Mouse (Mus musculus): ENCODE measurements around the gene Cacna1d. TPM values are rescaled to one million over a fixed set of nuclear protein-coding genes. Genes with fewer than 3 reads are reported as not detected.

Gene Cacna1d
- polyA plus RNA-seq, 1 experiment from 2014 or later = 4.2 TPM

DNA sequence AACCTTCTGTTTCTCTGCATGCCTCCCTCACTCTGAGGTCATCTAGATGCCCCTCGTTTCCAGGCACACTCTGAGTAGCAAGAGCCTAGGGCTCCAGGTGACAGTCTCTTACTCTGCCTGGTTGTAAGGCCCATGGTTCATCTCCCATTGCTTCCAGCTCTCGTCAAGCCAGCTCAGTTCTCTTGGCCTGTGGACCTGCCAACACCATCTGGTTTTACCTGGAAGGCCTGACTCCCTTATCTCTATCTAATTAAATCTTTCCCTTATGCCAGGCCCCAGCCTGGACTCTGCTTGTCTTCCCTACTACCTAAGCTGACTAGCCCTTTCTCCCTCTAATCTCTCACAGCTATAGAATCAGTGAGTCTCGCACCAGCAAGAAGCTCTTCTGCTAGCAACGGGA, 124.2 kb downstream of the Cacna1d start:
- Histone ChIP-seq H3K27ac (replicated peaks) (no peak overlapping the region), H3K4me2 (replicated peaks) (no peak overlapping the region), H3K4me1 (no peaks in the 10 kb centered on the region), H3K9me3 (replicated peaks) (no peaks in the 10 kb centered on the region), H3K9ac (no peak overlapping the region), H3K4me3 (replicated peaks) (no peak overlapping the region), H3K27me3 (no peaks in the 10 kb centered on the region), H3K36me3 (no peaks in the 10 kb centered on the region)
- no peak for ATAC-seq (ENCODE audit: insufficient number of reproducible peaks, low FRiP score, low TSS enrichment, low read depth)
- WGBS = 75% methylated on average over 4 of the region's 4 CpGs

DNA sequence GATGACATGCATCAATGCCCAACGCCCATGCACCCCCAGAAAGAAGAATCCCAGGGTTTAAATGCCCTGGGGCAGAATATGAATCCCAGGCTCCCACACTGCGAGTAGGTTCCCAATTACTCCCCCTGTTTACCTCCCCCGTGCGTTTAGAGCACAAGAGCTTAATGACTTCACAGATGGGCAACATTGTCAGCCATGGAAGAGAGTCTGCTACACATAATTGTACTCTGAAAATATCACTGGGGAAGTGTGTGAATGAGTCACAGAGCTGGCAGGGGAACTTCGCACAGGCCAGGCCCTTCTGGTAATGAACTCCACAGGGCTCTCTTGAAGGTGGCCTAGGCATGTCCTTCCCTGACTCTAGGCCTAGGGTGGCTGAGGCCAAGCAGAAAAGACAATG, 125.4 kb downstream of the Cacna1d start:
- no peak overlapping the region for H3K4me2 ChIP-seq (replicated peaks)
- H3K9me3 ChIP-seq (replicated peaks) = no peaks in the 10 kb centered on the region
- no peaks in the 10 kb centered on the region for H3K4me1 ChIP-seq
- no peaks in the 10 kb centered on the region for H3K36me3 ChIP-seq
- H3K27me3 ChIP-seq = no peaks in the 10 kb centered on the region
- no peak overlapping the region for H3K9ac ChIP-seq
- H3K4me3 ChIP-seq (replicated peaks) = no peak overlapping the region
- no peak for ATAC-seq (ENCODE audit: insufficient number of reproducible peaks, low FRiP score, low TSS enrichment, low read depth)
- 0 out of 2 replicates have a peak overlapping the region, but pooled peaks have one; percentile 3 for H3K27ac ChIP-seq (replicated peaks)
- 43% methylated on average over 5 of the region's 5 CpGs for WGBS

DNA sequence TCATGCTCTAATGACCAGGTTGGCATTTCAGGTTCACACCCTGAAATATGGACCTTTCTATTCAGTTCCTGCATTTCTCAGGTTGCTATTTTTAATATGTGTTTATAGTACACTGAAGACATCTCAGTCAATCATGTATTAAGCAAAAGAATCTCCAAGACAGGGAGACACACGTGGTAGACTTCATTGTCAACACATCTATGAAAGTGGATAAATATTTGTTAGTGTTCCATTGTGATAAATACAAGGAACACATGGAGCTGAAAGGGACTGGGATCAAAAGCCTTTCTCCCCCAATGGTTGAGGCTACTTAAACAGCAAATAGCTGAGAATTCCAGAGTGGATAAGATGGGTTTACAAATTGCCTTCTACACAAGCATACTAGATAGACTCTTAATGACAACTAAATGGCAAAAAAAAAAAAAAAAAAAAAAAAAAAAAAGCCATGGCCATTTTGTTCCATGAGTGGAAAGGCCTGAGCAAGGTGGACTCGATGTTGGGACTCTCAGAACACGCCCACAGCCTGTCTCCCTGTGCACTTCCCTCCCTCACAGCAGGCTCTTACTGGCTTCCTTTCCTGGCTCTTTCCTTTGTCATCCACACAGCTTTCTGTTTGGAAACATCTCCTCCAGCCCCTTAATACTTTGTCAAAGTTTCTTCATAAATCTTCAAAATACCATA, 127.6 kb downstream of the Cacna1d start:
- no peak overlapping the region for H3K4me3 ChIP-seq (replicated peaks)

DNA sequence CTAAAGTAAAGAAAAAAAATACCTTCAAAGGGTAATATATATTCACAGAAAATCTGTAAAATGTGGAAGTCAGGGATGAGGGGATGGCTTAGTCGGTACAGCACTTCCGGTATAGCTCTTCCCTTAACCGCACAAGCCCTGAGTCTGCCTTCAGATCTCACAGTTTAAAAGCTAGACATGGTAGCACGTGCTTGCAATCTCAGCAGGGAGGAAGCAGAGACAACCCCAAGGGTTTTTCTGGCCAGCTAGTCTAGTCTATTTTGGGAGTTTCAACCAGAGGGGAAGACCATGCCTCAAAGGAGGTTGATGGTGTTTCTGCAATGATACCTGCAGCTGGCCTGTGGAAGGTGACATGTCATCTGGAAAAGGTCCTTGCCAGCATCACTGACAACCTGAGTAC, 128.9 kb downstream of the Cacna1d start:
- no peak overlapping the region for H3K9ac ChIP-seq
- H3K9me3 ChIP-seq (replicated peaks) = no peaks in the 10 kb centered on the region
- 85% methylated on average over 4 of the region's 4 CpGs for WGBS
- no peak overlapping the region for H3K4me3 ChIP-seq (replicated peaks)
- no peaks in the 10 kb centered on the region for H3K36me3 ChIP-seq
- H3K4me2 ChIP-seq (replicated peaks) = no peak overlapping the region
- no peaks in the 10 kb centered on the region for H3K4me1 ChIP-seq
- H3K27ac ChIP-seq (replicated peaks) = no peak overlapping the region
- ATAC-seq (ENCODE audit: insufficient number of reproducible peaks, low FRiP score, low TSS enrichment, low read depth) = no peak
- H3K27me3 ChIP-seq = no peaks in the 10 kb centered on the region

More for the DNA sequence above, 127.6 kb downstream of the Cacna1d start:
- H3K27ac ChIP-seq (replicated peaks) = no peak overlapping the region
- H3K27me3 ChIP-seq = no peaks in the 10 kb centered on the region
- H3K4me2 ChIP-seq (replicated peaks) = no peak overlapping the region
- no peaks in the 10 kb centered on the region for H3K36me3 ChIP-seq
- WGBS = 69% methylated on average over 3 of the region's 3 CpGs
- no peak overlapping the region for H3K9ac ChIP-seq
- no peaks in the 10 kb centered on the region for H3K9me3 ChIP-seq (replicated peaks)
- H3K4me1 ChIP-seq = no peaks in the 10 kb centered on the region
- no peak for ATAC-seq (ENCODE audit: insufficient number of reproducible peaks, low FRiP score, low TSS enrichment, low read depth)

DNA sequence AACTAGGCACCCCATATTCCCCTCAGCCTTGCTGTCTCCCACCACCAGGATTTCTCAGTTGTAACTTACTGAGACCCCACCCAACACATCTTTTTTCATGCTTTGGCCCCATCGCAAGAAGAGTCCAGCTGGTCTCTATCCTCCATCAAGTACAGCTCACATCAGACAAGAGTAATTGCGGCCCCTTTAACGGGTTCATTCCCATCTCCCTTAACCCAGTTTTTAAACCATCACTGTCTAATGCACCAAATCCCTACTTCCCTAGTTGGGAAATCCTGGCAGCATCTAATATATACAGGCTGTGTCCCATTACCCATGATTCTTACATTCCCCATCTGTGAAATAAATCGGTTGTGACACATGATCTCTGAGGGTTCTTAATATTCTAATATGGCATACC, 130.8 kb downstream of the Cacna1d start:
- H3K9me3 ChIP-seq (replicated peaks) = no peaks in the 10 kb centered on the region
- H3K27ac ChIP-seq (replicated peaks) = no peak overlapping the region
- H3K4me1 ChIP-seq = no peaks in the 10 kb centered on the region
- no peaks in the 10 kb centered on the region for H3K36me3 ChIP-seq
- no peak overlapping the region for H3K9ac ChIP-seq
- WGBS = 35% methylated on average over 4 of the region's 4 CpGs
- ATAC-seq (ENCODE audit: insufficient number of reproducible peaks, low FRiP score, low TSS enrichment, low read depth) = no peak
- no peak overlapping the region for H3K4me3 ChIP-seq (replicated peaks)
- no peaks in the 10 kb centered on the region; the same call in 1 of the 2 replicates for H3K27me3 ChIP-seq
- H3K4me2 ChIP-seq (replicated peaks) = no peak overlapping the region

DNA sequence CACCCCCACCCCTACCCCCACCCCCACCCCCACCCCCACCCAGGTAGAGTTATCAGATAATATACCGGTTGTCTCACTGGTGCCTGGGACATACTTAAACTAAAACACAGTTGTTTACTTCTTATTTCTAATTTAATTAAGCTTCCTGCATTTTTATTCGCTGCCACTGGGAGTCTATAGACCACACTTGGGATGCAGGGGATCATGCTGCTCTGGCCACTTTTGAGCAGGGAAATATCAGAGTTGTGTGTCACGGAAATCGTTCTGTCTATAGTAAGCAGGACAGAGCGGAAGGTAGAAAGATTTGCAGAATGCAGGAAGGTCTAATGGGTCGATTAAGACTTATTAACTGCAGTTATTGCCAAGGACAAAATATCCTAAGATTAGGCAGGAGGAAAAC, 131.3 kb downstream of the Cacna1d start:
- ATAC-seq (ENCODE audit: insufficient number of reproducible peaks, low FRiP score, low TSS enrichment, low read depth) = no peak
- Histone ChIP-seq H3K4me3 (replicated peaks) (no peak overlapping the region), H3K27ac (replicated peaks) (no peak overlapping the region), H3K9me3 (replicated peaks) (no peaks in the 10 kb centered on the region), H3K9ac (no peak overlapping the region), H3K27me3 (no peaks in the 10 kb centered on the region; the same call in 1 of the 2 replicates), H3K36me3 (no peaks in the 10 kb centered on the region), H3K4me2 (replicated peaks) (no peak overlapping the region), H3K4me1 (no peaks in the 10 kb centered on the region)
- 60% methylated on average over 6 of the region's 6 CpGs for WGBS

DNA sequence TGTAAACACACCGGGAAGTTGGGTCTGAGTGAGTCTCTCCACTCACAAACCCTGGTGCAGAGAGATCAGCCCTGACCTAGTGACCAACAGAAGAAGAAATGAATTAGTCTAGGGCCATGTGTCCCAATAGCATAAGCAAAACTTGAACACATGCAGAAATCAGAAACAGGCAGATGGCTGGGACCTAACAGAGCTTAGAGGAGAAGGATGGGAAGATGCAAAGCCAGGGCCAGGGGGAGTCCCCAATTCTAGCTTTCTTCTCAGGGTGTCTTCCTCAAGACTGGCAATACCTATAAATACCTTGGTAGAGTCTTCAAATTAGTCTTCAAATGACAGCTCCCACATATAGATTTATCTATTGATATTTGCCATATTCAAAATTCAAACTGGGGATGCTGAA, 133.2 kb downstream of the Cacna1d start:
- peaks cover 4% of the 10 kb centered on the region for H3K27me3 ChIP-seq
- no peak overlapping the region for H3K4me2 ChIP-seq (replicated peaks)
- 49% methylated on average over 1 of the region's 1 CpGs for WGBS
- H3K27ac ChIP-seq (replicated peaks) = no peak overlapping the region
- H3K36me3 ChIP-seq = no peaks in the 10 kb centered on the region
- no peak overlapping the region for H3K9ac ChIP-seq
- H3K9me3 ChIP-seq (replicated peaks) = no peaks in the 10 kb centered on the region
- no peak for ATAC-seq (ENCODE audit: insufficient number of reproducible peaks, low FRiP score, low TSS enrichment, low read depth)
- H3K4me3 ChIP-seq (replicated peaks) = no peak overlapping the region
- peaks cover 10% of the 10 kb centered on the region for H3K4me1 ChIP-seq

DNA sequence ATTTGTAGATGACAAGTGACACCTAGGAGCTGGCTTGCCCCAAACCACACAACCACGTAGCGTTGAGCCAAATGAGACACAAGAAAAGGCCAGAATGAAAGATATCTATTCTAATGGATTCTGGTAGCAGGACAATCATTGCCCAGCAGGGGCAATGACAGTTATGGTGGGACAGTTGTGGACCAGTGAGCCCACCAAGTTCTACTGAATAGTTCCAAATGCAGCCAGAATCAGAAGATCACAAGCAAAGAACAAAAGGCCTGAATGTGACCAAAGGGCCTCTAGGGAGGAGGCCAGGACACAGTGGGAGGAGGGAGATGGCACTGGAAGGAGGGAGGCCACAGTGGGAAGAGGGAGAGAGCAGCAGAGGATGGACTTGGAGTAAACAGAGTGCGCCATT, 134.8 kb downstream of the Cacna1d start:
- H3K27me3 ChIP-seq = peaks cover 8% of the 10 kb centered on the region
- no peaks in the 10 kb centered on the region for H3K9me3 ChIP-seq (replicated peaks)
- H3K4me2 ChIP-seq (replicated peaks) = no peak overlapping the region
- WGBS = 87% methylated on average over 3 of the region's 3 CpGs
- H3K4me1 ChIP-seq = peaks cover 20% of the 10 kb centered on the region
- no peak overlapping the region for H3K9ac ChIP-seq
- no peak overlapping the region for H3K4me3 ChIP-seq (replicated peaks)
- no peaks in the 10 kb centered on the region for H3K36me3 ChIP-seq
- ATAC-seq (ENCODE audit: insufficient number of reproducible peaks, low FRiP score, low TSS enrichment, low read depth) = no peak
- H3K27ac ChIP-seq (replicated peaks) = no peak overlapping the region

DNA sequence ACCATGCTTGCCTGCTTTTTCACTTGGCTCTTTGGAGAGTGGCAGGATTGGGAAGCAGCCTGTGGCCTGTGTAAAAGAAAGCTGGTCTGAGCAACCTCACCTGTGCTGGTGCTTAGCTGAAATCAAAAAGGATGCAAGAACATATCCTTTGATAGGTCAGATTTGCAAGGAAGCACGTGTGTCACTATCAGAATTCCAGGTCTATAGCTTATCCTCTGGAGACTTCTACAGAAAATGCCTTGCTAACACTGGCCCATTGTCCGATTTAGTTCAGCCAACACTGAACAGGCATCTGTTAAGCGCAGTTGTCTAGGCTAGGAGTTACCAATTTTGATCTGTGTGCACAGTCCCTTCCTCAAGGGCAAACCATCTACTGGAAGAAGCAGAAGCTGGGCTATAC, 136.5 kb downstream of the Cacna1d start:
- H3K4me3 ChIP-seq (replicated peaks) = no peak overlapping the region
- H3K9me3 ChIP-seq (replicated peaks) = no peaks in the 10 kb centered on the region
- 52% methylated on average over 3 of the region's 3 CpGs for WGBS
- no peak overlapping the region for H3K27ac ChIP-seq (replicated peaks)
- peaks cover 8% of the 10 kb centered on the region for H3K27me3 ChIP-seq
- no peak overlapping the region for H3K4me2 ChIP-seq (replicated peaks)
- no peak overlapping the region for H3K9ac ChIP-seq
- ATAC-seq (ENCODE audit: insufficient number of reproducible peaks, low FRiP score, low TSS enrichment, low read depth) = no peak
- peaks cover 20% of the 10 kb centered on the region for H3K4me1 ChIP-seq
- H3K36me3 ChIP-seq = no peaks in the 10 kb centered on the region

DNA sequence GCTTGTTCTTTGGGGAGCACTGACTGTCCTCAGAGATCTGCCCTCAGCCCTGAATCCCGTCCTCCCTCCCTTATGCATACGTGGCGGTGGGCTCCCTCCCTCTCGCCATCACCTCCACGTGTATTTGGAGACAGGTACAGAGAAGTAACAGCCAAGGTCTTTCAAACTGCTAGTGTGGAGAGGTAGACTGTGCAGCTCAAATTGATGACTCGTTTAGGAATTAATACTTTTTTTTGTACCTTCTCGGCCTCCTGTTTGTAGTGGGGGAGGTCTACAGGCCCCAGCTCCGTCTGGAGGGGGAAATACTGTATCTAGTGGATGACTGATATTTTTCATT, 137.2 kb downstream of the Cacna1d start:
- WGBS = 6% methylated on average over 8 of the region's 8 CpGs

DNA sequence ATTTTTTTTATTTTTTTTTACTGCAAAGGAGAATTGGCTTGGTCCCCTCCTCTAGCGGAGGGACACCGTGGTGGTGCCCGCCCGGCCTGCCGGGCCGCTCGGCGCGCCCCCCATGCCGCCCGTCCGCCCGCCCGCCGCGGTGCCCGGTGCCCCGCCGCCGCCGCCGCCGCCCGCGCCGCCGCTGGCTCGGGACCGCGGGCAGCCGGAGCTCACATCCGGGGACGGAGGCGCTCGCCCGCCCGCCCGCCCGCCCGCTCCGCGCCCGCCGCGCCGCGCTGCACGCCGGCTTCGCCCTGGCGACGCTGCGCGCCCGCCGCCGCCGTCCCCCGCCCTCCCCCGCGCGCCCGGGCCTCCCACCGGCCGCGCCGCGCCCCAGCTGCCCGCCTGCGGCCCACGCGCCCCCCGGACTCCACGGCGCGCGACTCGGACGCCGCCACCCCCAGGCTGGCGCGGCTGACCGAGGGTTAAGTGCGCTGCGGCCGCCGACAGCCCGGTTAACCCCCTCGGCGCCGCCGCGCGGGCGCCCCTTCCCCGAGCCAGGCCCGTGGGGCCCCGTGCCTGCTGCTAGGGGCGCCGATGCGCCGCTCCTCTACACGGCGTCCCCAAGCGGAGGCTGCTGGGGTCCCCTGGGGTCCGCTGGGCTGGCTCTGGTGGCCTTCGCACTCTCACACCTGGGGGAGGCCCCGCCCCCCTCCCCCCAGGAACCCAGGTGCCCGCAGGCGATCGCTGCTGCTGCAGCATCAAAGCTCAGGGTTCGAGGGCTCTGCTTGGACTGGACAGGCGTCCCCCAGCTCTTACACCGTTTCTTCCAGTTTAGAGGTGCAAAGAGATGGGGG, 137.7 kb downstream of the Cacna1d start:
- Histone ChIP-seq H3K36me3 (no peaks in the 10 kb centered on the region), H3K4me3 (replicated peaks) (peak overlapping the region; percentile 66), H3K4me1 (peaks cover 20% of the 10 kb centered on the region), H3K27ac (replicated peaks) (peak overlapping the region; percentile 51; the same call in 1 of the 2 replicates), H3K27me3 (peaks cover 8% of the 10 kb centered on the region), H3K9ac (peak overlapping the region; percentile 53), H3K4me2 (replicated peaks) (peak overlapping the region; percentile 93), H3K9me3 (replicated peaks) (no peaks in the 10 kb centered on the region)
- ATAC-seq (ENCODE audit: insufficient number of reproducible peaks, low FRiP score, low TSS enrichment, low read depth) = peak; percentile 71
- WGBS = 1% methylated on average over 76 of the region's 114 CpGs

More for the DNA sequence above, 137.2 kb downstream of the Cacna1d start:
- H3K4me3 ChIP-seq (replicated peaks) = peak overlapping the region; percentile 66
- H3K9me3 ChIP-seq (replicated peaks) = no peaks in the 10 kb centered on the region
- peak overlapping the region; percentile 51; the same call in 1 of the 2 replicates for H3K27ac ChIP-seq (replicated peaks)
- H3K9ac ChIP-seq = peak overlapping the region; percentile 53; the same call in 1 of the 2 replicates
- H3K36me3 ChIP-seq = no peaks in the 10 kb centered on the region
- peaks cover 8% of the 10 kb centered on the region for H3K27me3 ChIP-seq
- peak overlapping the region; percentile 93 for H3K4me2 ChIP-seq (replicated peaks)
- H3K4me1 ChIP-seq = peaks cover 20% of the 10 kb centered on the region
- no peak for ATAC-seq (ENCODE audit: insufficient number of reproducible peaks, low FRiP score, low TSS enrichment, low read depth)
